Mouse (Mus musculus): Measurements from ENCODE around the gene Pak7. TPM values are rescaled to one million over a fixed set of nuclear protein-coding genes. Genes with fewer than 3 reads are reported as not detected.

Pak7 gene
- polyA plus RNA-seq, 1 experiment from 2014 or later: 1.6 TPM

Other genes with a start within 250 kb of the Pak7 start
- gene Ankef1, start 113.9 kb upstream of the Pak7 start, polyA plus RNA-seq (2015; fragmentation: Nextera tagmentation; extraction: Ambion mirVana): 0.24 and 0.27 TPM in 2 replicates

All from stomach, embryonic 16.5 days (tissue).